Mouse (Mus musculus): ENCODE measurements around the gene Slc45a3. TPM values are rescaled to one million over a fixed set of nuclear protein-coding genes. Genes with fewer than 3 reads are reported as not detected.

The Slc45a3 gene
- total RNA-seq, 2 experiments from 2014 or later = 0.97 to 1.8 TPM

- intact Hi-C loops (cut with DNase I) = loop anchor here (2.0 kb wide), 1 partner anchor 129 kb away; no protein-coding TSS in a partner anchor
Observed at GRCm38 (mm10) chr1:131987432-131987831, 24.7 kb downstream of the Slc45a3 start.

GRCm38 (mm10) chr1:131989476-131989875 lies 26.7 kb downstream of the Slc45a3 start:
- no peak for DNase-seq (ENCODE audit: low spot score in 2 of 2)
- intact Hi-C loops (cut with DNase I) = no loop called here

More at GRCm38 (mm10) chr1:131987432-131987831, 24.7 kb downstream of the Slc45a3 start:
- DNase-seq (ENCODE audit: low spot score in 2 of 2) = no peak

- DNase-seq (ENCODE audit: low spot score in 2 of 2) = no peak
- intact Hi-C loops (cut with DNase I) = no loop called here
Observed at GRCm38 (mm10) chr1:131990083-131990760, 27.5 kb downstream of the Slc45a3 start.

- intact Hi-C loops (cut with DNase I) = no loop called here
- DNase-seq (ENCODE audit: low spot score in 2 of 2) = no peak
Observed at GRCm38 (mm10) chr1:131992561-131993001, 29.8 kb downstream of the Slc45a3 start.

GRCm38 (mm10) chr1:131993169-131994040 lies 30.6 kb downstream of the Slc45a3 start:
- intact Hi-C loops (cut with DNase I) = loop anchor here (2.0 kb wide), 2 partner anchors 53 to 123 kb away; no protein-coding TSS in a partner anchor
- DNase-seq (ENCODE audit: low spot score in 2 of 2) = no peak

- intact Hi-C loops (cut with DNase I) = loop anchor here (2.0 kb wide), 2 partner anchors 52 to 122 kb away; no protein-coding TSS in a partner anchor
- peak; percentile 74 to 75 for DNase-seq (ENCODE audit: low spot score in 2 of 2)
Observed at GRCm38 (mm10) chr1:131995062-131995461, 32.3 kb downstream of the Slc45a3 start.

- intact Hi-C loops (cut with DNase I) = no loop called here
Observed at GRCm38 (mm10) chr1:132000506-132000905, 37.7 kb downstream of the Slc45a3 start.

GRCm38 (mm10) chr1:132001880-132002330 lies 39.1 kb downstream of the Slc45a3 start:
- intact Hi-C loops (cut with DNase I) = no loop called here
- no peak for DNase-seq (ENCODE audit: low spot score in 2 of 2)

More at GRCm38 (mm10) chr1:132000506-132000905, 37.7 kb downstream of the Slc45a3 start:
- DNase-seq (ENCODE audit: low spot score in 2 of 2) = no peak

- intact Hi-C loops (cut with DNase I) = no loop called here
Observed at GRCm38 (mm10) chr1:132003111-132003510, 40.3 kb downstream of the Slc45a3 start.

GRCm38 (mm10) chr1:132003817-132004216 lies 41.0 kb downstream of the Slc45a3 start:
- intact Hi-C loops (cut with DNase I) = no loop called here
- DNase-seq (ENCODE audit: low spot score in 2 of 2) = no peak

More at GRCm38 (mm10) chr1:132003111-132003510, 40.3 kb downstream of the Slc45a3 start:
- no peak for DNase-seq (ENCODE audit: low spot score in 2 of 2)

- intact Hi-C loops (cut with DNase I) = loop anchor here (5.0 kb wide), 1 partner anchor 38 kb away; no protein-coding TSS in a partner anchor
- no peak for DNase-seq (ENCODE audit: low spot score in 2 of 2)
Observed at GRCm38 (mm10) chr1:132004574-132005180, 41.9 kb downstream of the Slc45a3 start.

- DNase-seq (ENCODE audit: low spot score in 2 of 2) = no peak
- intact Hi-C loops (cut with DNase I) = loop anchor here (5.0 kb wide), 1 partner anchor 37 kb away; no protein-coding TSS in a partner anchor
Observed at GRCm38 (mm10) chr1:132005466-132005865, 42.7 kb downstream of the Slc45a3 start.

GRCm38 (mm10) chr1:132006046-132006445 lies 43.3 kb downstream of the Slc45a3 start:
- intact Hi-C loops (cut with DNase I) = loop anchor here (5.0 kb wide), 1 partner anchor 36 kb away; no protein-coding TSS in a partner anchor
- no peak for DNase-seq (ENCODE audit: low spot score in 2 of 2)

- DNase-seq (ENCODE audit: low spot score in 2 of 2) = no peak
- intact Hi-C loops (cut with DNase I) = loop anchor here (5.0 kb wide), 1 partner anchor 36 kb away; no protein-coding TSS in a partner anchor
Observed at GRCm38 (mm10) chr1:132006721-132007120, 44.0 kb downstream of the Slc45a3 start.

- DNase-seq (ENCODE audit: low spot score in 2 of 2) = peak; percentile 83 to 85
- intact Hi-C loops (cut with DNase I) = loop anchor here (5.0 kb wide), 1 partner anchor 35 kb away; no protein-coding TSS in a partner anchor
Observed at GRCm38 (mm10) chr1:132007282-132007815, 44.6 kb downstream of the Slc45a3 start, which contains the start of gene Elk4. TSS of gene Elk4 (plus strand) at chr1:132007607.

GRCm38 (mm10) chr1:132007828-132008827 lies 45.4 kb downstream of the Slc45a3 start:
- peak; percentile 45 to 79 for DNase-seq (ENCODE audit: low spot score in 2 of 2)
- intact Hi-C loops (cut with DNase I) = loop anchor here (5.0 kb wide), 1 partner anchor 34 kb away; no protein-coding TSS in a partner anchor

GRCm38 (mm10) chr1:132008881-132009644 lies 46.3 kb downstream of the Slc45a3 start:
- intact Hi-C loops (cut with DNase I) = loop anchor here (5.0 kb wide), 1 partner anchor 33 kb away; no protein-coding TSS in a partner anchor

More at GRCm38 (mm10) chr1:132008881-132009644, 46.3 kb downstream of the Slc45a3 start:
- no peak for DNase-seq (ENCODE audit: low spot score in 2 of 2)
